Mouse (Mus musculus) heart, embryonic 14.5 days (tissue): ENCODE measurements around the gene Chst14. TPM values are rescaled to one million over a fixed set of nuclear protein-coding genes. Genes with fewer than 3 reads are reported as not detected.

ENCODE experiments used
- ATAC-seq: fragments of 200-750 bp; cut with Nextera tagmentation; 2 replicates; pipeline ENCODE4 v1.8.0; 2017; ENCODE audit warnings: low read depth, moderate TSS enrichment; ENCODE audit not compliant: insufficient number of reproducible peaks, insufficient read depth, low FRiP score
- H3K27ac ChIP-seq, 2 experiments: fragments of 200-500 bp in 1 of 2; fragments of 300-500 bp in 1 of 2; sonication (generic) in 1 of 2; replicated peaks in 1 of 2; 2 replicates each; pipeline ENCODE4 v1.5.1; 2012 to 2014; ENCODE audit warnings: low read depth in 2 of 2, low read length in 2 of 2, control low read depth in 1 of 2, mild to moderate bottlenecking in 1 of 2, mixed read lengths in 1 of 2; ENCODE audit not compliant: control insufficient read depth in 1 of 2, insufficient read depth in 1 of 2
- H3K27me3 ChIP-seq: fragments of 300-500 bp; sonication (generic); 2 replicates; pipeline ENCODE4 v1.6.1; 2014; ENCODE audit warnings: mild to moderate bottlenecking, low read length, control low read depth; ENCODE audit not compliant: control insufficient read depth, insufficient read depth
- H3K36me3 ChIP-seq: fragments of 300-500 bp; sonication (generic); 2 replicates; pipeline ENCODE4 v1.6.1; 2014; ENCODE audit warnings: mild to moderate bottlenecking, control low read depth, low read length, mixed read lengths; ENCODE audit not compliant: control insufficient read depth, insufficient read depth
- H3K4me1 ChIP-seq, 2 experiments: fragments of 200-500 bp in 1 of 2; fragments of 300-500 bp in 1 of 2; sonication (generic) in 1 of 2; 2 replicates each; pipeline ENCODE4 v1.6.1; 2012 to 2014; ENCODE audit warnings: low read length in 2 of 2, control low read depth in 1 of 2, mixed read lengths in 1 of 2; ENCODE audit not compliant: control insufficient read depth in 2 of 2, insufficient read depth in 2 of 2
- H3K4me2 ChIP-seq: fragments of 300-500 bp; sonication (generic); 2 replicates; pipeline ENCODE4 v1.6.1; 2014; ENCODE audit warnings: mild to moderate bottlenecking, low read length
- H3K4me3 ChIP-seq, 2 experiments: fragments of 200-500 bp in 1 of 2; fragments of 300-500 bp in 1 of 2; sonication (generic) in 1 of 2; 2 replicates each; pipeline ENCODE4 v1.5.1; 2012 to 2014; ENCODE audit warnings: low read length in 2 of 2, mild to moderate bottlenecking in 2 of 2, control low read depth in 1 of 2, low read depth in 1 of 2, moderate library complexity in 1 of 2; ENCODE audit not compliant: control insufficient read depth in 1 of 2, insufficient read depth in 1 of 2
- H3K9ac ChIP-seq: fragments of 300-500 bp; sonication (generic); 2 replicates; pipeline ENCODE4 v1.6.1; 2014; ENCODE audit warnings: mild to moderate bottlenecking, low read length
- H3K9me3 ChIP-seq: fragments of 300-500 bp; sonication (generic); 2 replicates; pipeline ENCODE4 v1.6.1; 2016; ENCODE audit warnings: low read length, control low read depth; ENCODE audit not compliant: control insufficient read depth
- WGBS: fragments of 180-500 bp; shearing (Covaris S2); extraction: QIAGEN DNeasy Blood & Tissue Kit; methylation state at CpG from one replicate; pipeline ENCODE4 v1.1.7; 2014; 5-methylcytosine and 5-hydroxymethylcytosine counted together
- polyA plus RNA-seq: library from polyadenylated mRNA; unstranded; fragments of >200 nt; fragmentation: Nextera tagmentation; extraction: Ambion mirVana; gene quantifications from 2 replicates; pipeline ENCODE4 v1.2.1, GENCODE M21; 2014

Gene Chst14
- polyA plus RNA-seq, 1 experiment from 2014 or later = 25.7 TPM

DNA sequence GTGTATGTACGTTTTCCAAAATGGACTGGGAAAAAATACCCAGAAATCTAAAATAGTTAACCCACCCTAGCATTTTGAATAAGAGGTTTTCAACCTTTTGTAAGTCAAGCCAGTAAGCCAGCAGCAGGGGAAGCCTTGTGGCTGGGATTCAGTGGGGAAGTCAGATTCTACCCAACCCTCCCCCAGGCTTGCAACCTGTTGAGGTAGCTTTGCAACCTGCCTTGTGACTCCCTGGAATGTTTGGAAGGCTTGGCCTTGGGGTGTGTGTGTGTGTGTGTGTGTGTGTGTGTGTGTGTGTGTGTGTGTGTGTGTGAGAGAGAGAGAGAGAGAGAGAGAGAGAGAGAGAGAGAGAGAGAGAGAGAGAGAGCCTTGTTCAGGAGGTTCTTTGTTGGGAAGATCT is 17.1 kb upstream of the Chst14 start:
- WGBS = 71% methylated on average over 1 of the region's 1 CpGs
- no peak overlapping the region for H3K4me2 ChIP-seq
- no peak overlapping the region for H3K4me3 ChIP-seq
- no peak for ATAC-seq
- H3K9me3 ChIP-seq = no peaks in the 10 kb centered on the region
- H3K9ac ChIP-seq = no peak overlapping the region
- no peaks in the 10 kb centered on the region for H3K36me3 ChIP-seq
- no peaks in the 10 kb centered on the region for H3K27me3 ChIP-seq
- H3K4me1 ChIP-seq = peaks cover 7 to 12% of the 10 kb centered on the region in 2 experiments
- no peak overlapping the region for H3K27ac ChIP-seq

DNA sequence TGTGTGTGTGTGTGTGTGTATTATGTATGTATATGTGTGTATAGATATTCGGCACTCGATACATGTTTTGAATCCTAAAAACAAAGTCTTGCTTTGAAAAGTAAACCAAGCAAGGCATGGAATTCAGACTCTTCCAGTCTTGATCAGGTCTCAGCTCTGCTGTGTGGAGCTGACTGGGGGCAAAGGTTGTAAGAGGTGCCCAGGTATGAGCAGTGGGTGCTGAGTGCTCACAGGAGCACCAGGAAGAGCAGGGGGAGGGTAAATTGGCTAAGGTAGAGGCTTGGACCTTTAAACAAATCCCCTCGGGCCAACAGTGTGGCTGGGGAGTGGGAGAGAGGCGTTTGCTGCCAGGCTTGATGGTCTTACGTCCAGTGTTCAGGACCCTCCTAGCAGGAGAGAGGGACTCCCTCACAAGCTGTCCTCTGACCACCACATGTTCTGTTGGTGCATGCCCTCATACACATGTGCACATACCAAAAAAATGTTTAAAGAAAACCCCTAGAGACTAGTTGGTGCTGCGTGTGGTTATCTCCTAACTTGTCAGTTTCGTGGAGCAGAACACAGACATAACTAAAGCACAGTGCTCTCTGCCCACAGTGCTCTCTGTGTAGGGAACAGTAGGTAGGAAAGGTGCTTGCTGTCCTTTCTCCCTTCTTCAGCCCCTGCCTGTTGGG is 15.6 kb upstream of the Chst14 start:
- no peaks in the 10 kb centered on the region for H3K9me3 ChIP-seq
- H3K4me3 ChIP-seq = no peak overlapping the region
- 73% methylated on average over 7 of the region's 7 CpGs for WGBS
- H3K4me1 ChIP-seq = peaks cover 10 to 21% of the 10 kb centered on the region in 2 experiments
- ATAC-seq = no peak
- no peak overlapping the region for H3K4me2 ChIP-seq
- H3K36me3 ChIP-seq = no peaks in the 10 kb centered on the region
- H3K9ac ChIP-seq = no peak overlapping the region
- no peaks in the 10 kb centered on the region for H3K27me3 ChIP-seq
- H3K27ac ChIP-seq = no peak overlapping the region

DNA sequence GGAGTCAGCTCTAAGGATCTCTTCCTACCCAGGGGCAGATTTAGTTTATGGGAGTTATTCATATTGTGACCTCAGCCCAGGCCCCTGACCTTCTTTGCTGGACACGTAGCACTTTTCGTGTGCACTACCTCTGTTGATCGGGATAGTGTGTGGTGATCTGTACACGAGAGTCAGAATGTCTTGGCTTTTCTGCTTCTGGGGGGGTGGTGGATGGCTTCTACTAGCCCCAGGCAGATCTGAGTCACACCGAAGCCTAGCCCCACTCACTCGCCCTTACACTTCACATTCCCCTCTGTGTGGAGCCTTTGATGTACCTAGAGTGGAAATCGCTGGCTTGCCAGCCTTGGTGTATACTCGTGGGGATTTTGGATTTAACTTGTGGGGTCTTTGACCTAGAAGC is 13.6 kb upstream of the Chst14 start:
- Histone ChIP-seq H3K36me3 (peaks cover 8% of the 10 kb centered on the region), H3K4me3 (no peak overlapping the region), H3K9me3 (no peaks in the 10 kb centered on the region), H3K9ac (no peak overlapping the region), H3K27ac (no peak overlapping the region), H3K4me1 (peaks cover 10 to 29% of the 10 kb centered on the region in 2 experiments), H3K27me3 (no peaks in the 10 kb centered on the region), H3K4me2 (no peak overlapping the region)
- WGBS = 71% methylated on average over 8 of the region's 8 CpGs
- ATAC-seq = no peak

DNA sequence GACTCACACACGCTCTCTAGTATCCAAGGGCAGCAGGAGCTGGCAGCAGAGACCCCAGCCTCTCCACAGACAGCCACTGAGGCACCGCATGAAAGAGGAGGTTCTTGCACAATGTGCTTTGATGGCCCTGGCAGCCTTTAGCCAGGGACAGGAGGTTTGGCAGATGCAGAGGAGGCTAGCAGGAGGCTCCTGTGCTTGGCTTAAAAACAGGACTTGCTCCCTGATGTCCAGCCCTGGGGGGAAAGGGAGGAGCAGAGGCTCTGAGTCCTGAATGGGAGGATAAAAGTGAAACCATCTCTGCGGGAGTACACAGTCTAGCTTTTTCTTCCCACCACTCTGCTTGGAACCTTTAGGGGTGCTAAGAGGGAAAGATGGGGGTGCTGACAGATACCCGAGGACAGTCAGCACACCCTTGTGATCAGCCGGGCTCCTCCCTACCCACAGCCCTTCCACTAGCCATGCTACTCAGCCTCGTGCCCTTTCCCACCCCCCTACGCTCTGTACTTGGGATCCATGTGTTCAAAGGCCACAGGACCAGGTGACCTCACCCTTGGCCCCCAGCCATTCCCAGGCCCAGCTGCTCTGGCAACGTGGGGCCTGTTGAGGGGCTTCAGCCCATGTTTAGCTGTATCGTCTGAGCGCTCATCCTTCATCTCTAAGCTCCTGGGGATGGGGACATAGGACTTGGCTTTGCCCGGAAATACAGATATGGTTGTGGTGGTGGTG is 12.6 kb upstream of the Chst14 start:
- no peaks in the 10 kb centered on the region for H3K27me3 ChIP-seq
- WGBS = 44% methylated on average over 11 of the region's 11 CpGs
- H3K36me3 ChIP-seq = peaks cover 14% of the 10 kb centered on the region
- H3K9me3 ChIP-seq = no peaks in the 10 kb centered on the region
- no peak overlapping the region for H3K9ac ChIP-seq
- no peak for ATAC-seq
- peaks cover 10 to 39% of the 10 kb centered on the region in 2 experiments for H3K4me1 ChIP-seq
- no peak overlapping the region for H3K27ac ChIP-seq
- no peak overlapping the region for H3K4me3 ChIP-seq
- peak overlapping the region; percentile 16 for H3K4me2 ChIP-seq

DNA sequence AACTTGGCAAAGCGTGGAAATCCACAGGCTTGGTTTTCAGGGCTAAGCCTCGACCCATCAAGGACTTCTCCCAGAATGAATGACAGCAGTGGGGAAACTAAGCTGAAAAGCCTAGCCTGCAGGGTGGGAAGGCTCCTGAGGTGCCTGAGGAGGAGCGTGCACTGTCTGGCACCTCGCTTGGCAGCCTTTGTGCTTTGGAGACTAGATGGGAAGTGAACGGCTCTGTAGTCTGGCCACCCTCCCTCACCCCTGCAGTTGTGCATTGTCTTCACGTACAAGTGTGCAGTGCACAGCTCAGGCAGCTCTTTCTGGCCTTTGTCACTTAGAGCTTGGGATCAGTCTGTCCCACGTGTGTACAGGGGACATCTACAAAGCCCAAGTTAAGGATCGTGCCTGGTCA is 11.6 kb upstream of the Chst14 start:
- Histone ChIP-seq H3K4me2 (no peak overlapping the region), H3K4me1 (peaks cover 10 to 41% of the 10 kb centered on the region in 2 experiments), H3K9ac (no peak overlapping the region), H3K27ac (no peak overlapping the region), H3K4me3 (no peak overlapping the region), H3K9me3 (no peaks in the 10 kb centered on the region), H3K27me3 (no peaks in the 10 kb centered on the region), H3K36me3 (peaks cover 20% of the 10 kb centered on the region)
- 56% methylated on average over 8 of the region's 8 CpGs for WGBS
- ATAC-seq = no peak

DNA sequence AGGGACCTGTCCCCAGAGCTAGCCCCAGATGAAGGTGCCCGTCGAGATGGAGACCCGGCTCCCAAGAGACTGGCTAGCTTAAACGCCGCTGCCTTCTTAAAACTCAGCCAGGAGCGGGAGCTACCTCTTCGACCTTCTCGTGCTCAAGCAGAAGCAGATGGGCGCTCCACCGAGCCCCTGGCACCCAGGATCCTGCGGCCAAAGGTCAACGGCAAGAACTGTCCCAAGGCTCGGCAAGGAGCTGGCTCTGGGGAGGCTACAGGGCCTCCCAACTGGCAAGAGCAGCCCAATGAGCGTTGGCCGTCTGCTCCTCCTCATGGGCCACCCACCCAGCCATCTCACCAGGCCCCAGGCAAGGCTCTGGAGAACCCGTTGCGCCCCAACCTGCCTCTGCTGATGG is 9.9 kb upstream of the Chst14 start:
- H3K4me3 ChIP-seq = no peak overlapping the region
- peaks cover 10 to 41% of the 10 kb centered on the region in 2 experiments for H3K4me1 ChIP-seq
- H3K9me3 ChIP-seq = no peaks in the 10 kb centered on the region
- ATAC-seq = no peak
- H3K27me3 ChIP-seq = no peaks in the 10 kb centered on the region
- no peak overlapping the region for H3K27ac ChIP-seq
- H3K4me2 ChIP-seq = no peak overlapping the region
- H3K36me3 ChIP-seq = peaks cover 37% of the 10 kb centered on the region
- no peak overlapping the region for H3K9ac ChIP-seq
- WGBS = 93% methylated on average over 17 of the region's 17 CpGs

DNA sequence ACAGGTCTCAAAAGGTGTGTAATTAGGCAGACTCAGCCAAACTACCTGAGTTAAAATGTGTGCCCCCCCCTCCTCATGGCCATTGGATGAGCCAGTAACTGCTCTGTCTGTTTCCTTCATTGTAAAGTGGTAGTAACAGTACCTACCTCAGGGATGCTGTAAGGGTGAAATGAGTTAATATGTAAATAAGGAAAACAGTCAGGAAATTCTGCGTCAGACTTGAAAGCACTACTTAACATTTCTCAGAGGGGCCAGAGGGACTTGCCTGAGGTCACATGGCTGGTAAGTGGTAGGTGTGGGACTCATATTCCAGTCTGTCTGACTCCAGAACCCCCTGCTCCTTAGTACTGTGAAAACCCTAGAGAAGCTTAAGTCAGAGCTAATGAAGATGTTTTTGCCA is 7.8 kb upstream of the Chst14 start:
- Histone ChIP-seq H3K36me3 (peaks cover 53% of the 10 kb centered on the region), H3K27ac (no peak overlapping the region), H3K9me3 (no peaks in the 10 kb centered on the region), H3K4me1 (peaks cover 8 to 34% of the 10 kb centered on the region in 2 experiments), H3K4me2 (no peak overlapping the region), H3K9ac (no peak overlapping the region), H3K4me3 (no peak overlapping the region), H3K27me3 (no peaks in the 10 kb centered on the region)
- 39% methylated on average over 1 of the region's 1 CpGs for whole genome bisulfite sequencing
- ATAC-seq = no peak
